Mouse (Mus musculus) mouse trophoblast stem cell (cell line): ENCODE results near the gene Krcc1.

Source experiments
- in situ Hi-C, 2 experiments: fragments of 300-500 bp; cut with MseI, MboI; formaldehyde crosslinking; loops; 2 replicates in 1 of 2; 3 replicates in 1 of 2; pipeline ENCODE4 v1.15.1; 2025

The Krcc1 gene

GRCm38 (mm10) chr6:71271389-71272315, at the start of gene Krcc1:
TSS of gene Krcc1 (plus strand) at chr6:71271677.
- in situ Hi-C loops = no loop called here

DNA sequence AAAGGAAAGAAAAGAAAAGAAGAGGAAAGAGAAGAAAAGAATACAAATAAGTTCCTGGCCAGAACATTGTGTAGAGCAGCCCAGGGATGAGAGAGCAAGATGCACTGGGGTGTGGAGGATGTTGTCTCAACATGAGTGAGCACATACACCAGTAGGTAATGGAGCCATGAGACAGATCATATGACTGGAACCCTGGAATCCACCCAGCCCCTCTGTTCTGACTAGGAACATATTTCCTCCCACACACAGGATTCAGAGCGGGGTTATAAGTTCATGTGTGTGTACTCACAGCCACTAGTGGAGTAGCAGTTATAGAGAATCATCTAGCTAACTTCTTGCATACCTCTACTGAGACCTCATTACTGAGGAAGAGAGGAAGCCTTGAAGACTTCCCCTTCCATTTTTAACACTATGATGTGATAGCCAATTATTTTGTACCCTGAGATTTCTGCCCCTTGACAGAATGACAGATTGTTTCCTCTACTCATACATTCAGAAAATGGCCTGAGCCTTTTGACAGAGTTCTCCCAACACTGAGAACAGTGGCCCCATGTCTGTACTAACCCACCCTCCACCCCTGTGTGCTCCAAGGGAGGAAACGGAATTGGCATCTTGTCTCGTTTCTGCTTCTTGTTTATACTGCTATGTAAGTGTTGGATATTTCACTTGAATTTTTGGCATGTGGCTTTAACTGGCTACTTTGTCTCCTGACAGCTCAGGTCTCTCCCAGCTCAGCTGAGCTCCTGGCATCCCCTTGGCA, 47.1 kb upstream of the Krcc1 start:
- in situ Hi-C loops = no loop called here

DNA sequence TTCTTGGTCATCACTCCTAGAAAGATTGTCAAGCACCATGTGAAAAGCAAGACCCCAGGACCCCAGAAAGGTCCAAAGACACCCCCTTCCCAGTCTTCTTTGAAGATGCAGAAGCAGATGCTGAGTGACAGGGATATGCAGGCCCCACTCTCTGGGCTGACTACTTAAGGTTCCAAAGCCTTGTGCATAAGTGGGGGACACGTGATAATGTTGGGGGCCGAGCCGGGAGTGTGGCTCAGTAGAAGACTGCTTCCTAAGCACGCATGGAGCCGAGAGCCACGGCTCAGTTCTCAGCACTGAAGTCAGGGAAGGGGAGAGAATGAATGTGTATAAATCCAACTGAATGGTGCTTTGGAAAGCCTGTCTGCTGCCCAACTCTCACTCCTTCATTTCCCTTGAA, 44.9 kb upstream of the Krcc1 start:
- in situ Hi-C loops = no loop called here

GRCm38 (mm10) chr6:71227157-71227770, 44.2 kb upstream of the Krcc1 start:
- in situ Hi-C loops = no loop called here

DNA sequence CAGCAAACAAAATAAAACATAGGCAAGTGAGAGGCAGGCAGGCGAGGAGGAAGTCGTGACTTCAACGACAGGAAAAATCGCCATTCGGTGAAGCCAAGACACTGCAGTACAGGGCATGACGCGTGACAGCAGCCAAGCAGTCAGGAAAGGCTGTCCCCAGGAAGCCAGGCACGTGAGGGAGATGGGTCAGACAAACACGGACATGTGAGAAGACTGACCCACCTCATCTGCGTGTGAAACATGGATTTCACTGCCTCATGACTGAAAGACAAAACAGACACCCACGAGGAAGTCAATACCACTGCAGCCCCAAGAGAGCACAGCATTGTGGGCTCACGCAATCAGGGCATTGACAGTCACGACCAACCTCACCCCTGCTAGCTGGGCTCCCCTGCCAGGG, 36.4 kb upstream of the Krcc1 start:
- in situ Hi-C loops = no loop called here

- in situ Hi-C loops = no loop called here
Observed at GRCm38 (mm10) chr6:71235944-71236343, 35.5 kb upstream of the Krcc1 start.

- in situ Hi-C loops = no loop called here
Observed at GRCm38 (mm10) chr6:71236506-71236905, 35.0 kb upstream of the Krcc1 start.

- in situ Hi-C loops = no loop called here
Observed at GRCm38 (mm10) chr6:71237031-71237431, 34.4 kb upstream of the Krcc1 start.

GRCm38 (mm10) chr6:71239069-71239750, 32.3 kb upstream of the Krcc1 start:
- in situ Hi-C loops = no loop called here

DNA sequence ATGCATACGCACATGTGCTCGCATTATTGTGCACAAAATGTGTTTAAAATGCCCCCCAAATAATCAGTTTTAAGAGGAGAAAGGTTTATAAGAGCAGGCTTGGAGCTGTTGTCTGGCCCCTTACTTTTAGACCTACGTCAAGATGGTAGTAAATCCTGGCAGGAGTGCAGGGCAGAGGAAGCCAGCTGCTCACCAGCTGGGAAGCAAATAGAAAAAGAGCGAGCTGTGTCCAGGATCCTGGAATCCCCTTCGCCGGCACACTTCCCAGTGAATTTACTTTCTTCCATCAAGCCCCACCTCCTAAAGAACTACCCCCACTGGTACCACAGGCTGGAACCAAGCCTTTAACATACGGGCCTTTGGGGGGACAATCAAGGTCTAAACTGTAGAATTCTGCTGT, 30.6 kb upstream of the Krcc1 start:
- in situ Hi-C loops = no loop called here

GRCm38 (mm10) chr6:71242811-71243210, 28.7 kb upstream of the Krcc1 start:
- in situ Hi-C loops = no loop called here

DNA sequence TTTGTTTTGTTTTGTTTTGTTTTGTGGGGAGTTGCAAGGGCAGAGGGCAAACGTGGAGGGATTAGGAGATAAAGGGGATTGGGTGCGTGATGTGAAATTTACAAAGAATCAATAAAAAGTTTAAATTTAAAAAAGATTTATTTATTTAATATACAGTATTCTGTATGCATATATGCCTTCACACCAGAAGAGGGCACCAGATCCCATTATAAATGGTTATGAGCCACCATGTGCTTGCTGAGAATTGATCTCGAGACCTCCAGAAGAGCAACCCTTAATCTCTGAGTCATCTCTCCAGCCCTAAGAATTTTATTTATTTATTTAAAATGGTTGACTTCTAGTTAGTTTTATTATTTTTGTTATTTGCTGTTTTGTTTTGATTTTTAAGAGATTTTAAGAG, 28.2 kb upstream of the Krcc1 start:
- in situ Hi-C loops = no loop called here

DNA sequence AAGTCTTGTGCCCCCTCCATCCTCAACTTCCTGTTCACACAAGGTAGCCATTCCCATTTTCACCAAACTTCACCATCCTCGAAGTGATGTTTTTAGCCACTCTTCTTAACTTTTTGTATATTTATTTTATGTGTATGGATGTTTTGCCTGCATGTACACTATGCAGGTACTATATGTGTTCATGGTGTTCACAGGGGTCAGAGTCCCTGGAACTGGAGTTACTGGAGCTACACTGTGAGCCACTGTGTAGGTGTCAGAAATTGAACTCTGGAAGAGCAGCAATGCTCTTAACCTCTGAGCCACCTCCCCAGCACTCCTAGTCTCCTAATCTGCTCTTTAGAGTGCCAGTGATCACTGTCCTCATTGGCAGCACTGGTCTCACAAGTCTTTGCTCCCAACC, 23.1 kb upstream of the Krcc1 start:
- in situ Hi-C loops = no loop called here

- in situ Hi-C loops = no loop called here
Observed at GRCm38 (mm10) chr6:71249615-71250014, 21.9 kb upstream of the Krcc1 start.

DNA sequence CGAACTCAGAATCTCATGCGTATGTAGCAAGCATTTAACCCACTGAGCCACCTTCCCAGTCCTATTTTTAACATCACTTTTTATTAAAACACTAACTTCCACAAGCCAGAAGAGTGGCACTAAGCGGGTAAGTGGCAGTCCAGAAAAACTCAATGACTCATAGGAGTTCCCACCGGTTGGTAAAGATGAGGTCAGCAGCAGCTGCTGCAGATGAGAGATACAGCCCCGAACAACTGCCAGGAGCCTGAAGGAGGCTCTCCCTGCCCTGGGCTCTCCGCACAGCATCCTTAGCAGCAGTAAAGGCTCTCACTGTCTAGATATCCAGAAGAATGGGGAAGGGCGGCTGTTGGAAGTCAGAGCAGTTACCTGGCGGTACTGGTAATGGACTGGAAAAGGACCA, 20.5 kb upstream of the Krcc1 start:
- in situ Hi-C loops = no loop called here

DNA sequence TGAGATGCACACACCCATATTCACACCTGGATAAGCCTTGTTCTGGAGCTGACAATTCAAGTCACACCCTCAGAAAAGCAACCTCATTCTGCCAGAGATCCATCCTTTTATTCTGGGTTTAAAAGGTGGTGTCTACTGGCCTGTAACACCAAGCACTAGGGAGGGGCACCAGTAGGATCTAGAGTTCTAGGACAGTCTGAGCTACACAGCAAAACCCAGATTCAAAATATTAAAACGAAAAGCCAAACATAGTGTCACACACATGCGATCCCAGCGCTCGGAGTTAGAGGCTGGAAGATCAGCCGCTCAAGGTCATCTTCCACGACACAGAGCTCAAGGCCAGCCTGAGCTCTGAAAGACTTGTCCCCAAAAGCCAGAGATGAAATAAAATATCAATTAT, 17.0 kb upstream of the Krcc1 start:
- in situ Hi-C loops = no loop called here

DNA sequence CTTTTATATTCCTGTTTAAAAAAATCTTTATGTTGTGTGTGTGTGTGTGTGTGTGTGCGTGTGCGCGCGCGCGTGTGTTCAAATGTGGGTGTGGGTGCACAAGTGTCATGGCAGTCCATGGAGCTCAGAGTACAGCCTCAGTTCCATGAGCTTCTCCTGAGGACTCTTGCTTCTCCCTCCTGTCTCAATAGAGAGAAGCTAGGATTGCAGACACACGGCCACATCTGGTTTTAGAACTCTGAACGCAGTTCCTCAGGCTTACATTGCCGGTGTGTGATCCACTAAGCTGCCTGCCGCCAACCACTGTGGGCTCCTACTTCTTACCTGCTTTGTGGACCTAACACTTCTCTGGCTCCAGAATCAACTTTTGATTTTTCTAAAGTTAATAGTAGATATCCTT, 15.3 kb upstream of the Krcc1 start:
- in situ Hi-C loops = no loop called here

- in situ Hi-C loops = no loop called here
Observed at GRCm38 (mm10) chr6:71257375-71257774, 14.1 kb upstream of the Krcc1 start.

GRCm38 (mm10) chr6:71258562-71258961, 12.9 kb upstream of the Krcc1 start:
- in situ Hi-C loops = no loop called here

- in situ Hi-C loops = no loop called here
Observed at GRCm38 (mm10) chr6:71259166-71259565, 12.3 kb upstream of the Krcc1 start.

GRCm38 (mm10) chr6:71260051-71260640, 11.3 kb upstream of the Krcc1 start:
- in situ Hi-C loops = no loop called here
